20 mouse cellular contexts compared by ENCODE assay signal in the genomic region with DNA sequence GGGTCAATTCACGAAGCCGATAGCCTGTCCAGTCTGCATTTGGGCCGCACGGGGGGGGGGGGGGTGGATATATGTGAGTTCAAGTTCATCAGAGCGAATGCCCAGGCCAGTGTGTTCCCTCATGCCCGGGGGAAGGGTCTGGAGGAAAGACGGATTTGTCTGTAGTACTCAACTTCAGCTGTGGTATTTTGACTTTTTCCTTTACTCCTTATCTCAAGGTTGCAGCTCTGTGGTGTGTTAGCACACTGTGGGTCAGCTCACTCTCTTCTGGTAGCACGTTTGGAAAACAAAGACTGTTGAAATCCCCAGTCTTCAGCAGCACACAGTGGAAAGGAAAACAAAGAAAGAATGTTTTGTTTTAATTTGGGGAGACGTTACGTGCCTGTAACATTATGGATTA. TPM values are rescaled to one million over a fixed set of nuclear protein-coding genes. Genes with fewer than 3 reads are reported as not detected.
DNase-seq lines count a peak whose midpoint lies in the region; ATAC-seq and TF ChIP-seq lines count a peak whose summit lies in the region.
"Had no signal": no experiment of that assay in that cellular context is flagged by ENCODE, and none has a peak within 500 bp of the region (broad histone marks: within the 10 kb centered on the region; RNA-seq: fewer than 3 reads in every experiment).

No protein-coding gene starts in this region.

- peak; percentile 67; the same call in 1 of the 2 replicates for ATAC-seq in heart, embryonic 12.5 days (ENCODE audit: insufficient number of reproducible peaks, low FRiP score)
- ATAC-seq in lung, postnatal 0 days, result no peak
- ATAC-seq in liver, embryonic 12.5 days, result 0 out of 2 replicates have a peak, but pooled peaks have one; percentile 51
- ATAC-seq in megakaryocyte-erythroid progenitor cell, adult 5-6 weeks (replicated peaks; ENCODE audit: low FRiP score, low TSS enrichment, poor library complexity, severe bottlenecking), result peak; percentile 83
- ATAC-seq: midbrain, embryonic 16.5 days had no signal

- H3K27ac ChIP-seq in heart, embryonic 12.5 days (ENCODE audit: poor library complexity, severe bottlenecking), result peak overlapping the region; percentile 78; the same call in 1 of the 2 replicates
- 0 out of 2 replicates have a peak overlapping the region, but pooled peaks have one; percentile 34 for H3K27ac ChIP-seq in lung, postnatal 0 days (ENCODE audit: low read length)
- H3K27ac ChIP-seq in liver, embryonic 12.5 days, result no peak overlapping the region
- H3K27ac ChIP-seq: hindbrain, embryonic 14.5 days had no signal

- no peak for DNase-seq in heart, adult 11 months
- DNase-seq in lung, postnatal 0 days (ENCODE audit: low spot score), result peak; percentile 16
- DNase-seq in lung, postnatal 10 days, result no peak
- DNase-seq in left cerebral cortex, adult 11 months (ENCODE audit: low spot score), result no peak
- no peak for DNase-seq in cerebellum, postnatal 25 days
- DNase-seq: adrenal gland, postnatal 25 days; cerebellum, adult 8-10 months; gastrocnemius, postnatal 25 days; kidney, postnatal 10 days; lung, embryonic 14.5 days; right cerebral cortex, postnatal 25 days; thymus, postnatal 4 days had no signal

- 48% methylated on average over 10 of the region's 10 CpGs for WGBS in heart, embryonic 12.5 days
- 59% methylated on average over 10 of the region's 10 CpGs for WGBS in lung, postnatal 0 days
- 33% methylated on average over 10 of the region's 10 CpGs for WGBS in liver, embryonic 12.5 days (ENCODE audit: insufficient replicate concordance)

- no peak overlapping the region for H3K9ac ChIP-seq in heart, embryonic 12.5 days
- H3K9ac ChIP-seq in lung, postnatal 0 days (replicated peaks; ENCODE audit: low read depth), result no peak overlapping the region
- H3K9ac ChIP-seq in liver, embryonic 12.5 days, result no peak overlapping the region
- H3K9ac ChIP-seq: hindbrain, embryonic 14.5 days; lung, embryonic 14.5 days had no signal

- no peaks in the 10 kb centered on the region for H3K36me3 ChIP-seq in heart, embryonic 12.5 days
- H3K36me3 ChIP-seq in lung, postnatal 0 days (ENCODE audit: insufficient read depth, low read length), result no peaks in the 10 kb centered on the region
- H3K36me3 ChIP-seq in liver, embryonic 12.5 days, result no peaks in the 10 kb centered on the region

- H3K27me3 ChIP-seq in heart, embryonic 12.5 days (replicated peaks), result no peaks in the 10 kb centered on the region
- H3K27me3 ChIP-seq in lung, postnatal 0 days (replicated peaks; ENCODE audit: insufficient read depth, low read length), result no peaks in the 10 kb centered on the region
- H3K27me3 ChIP-seq in liver, embryonic 12.5 days (replicated peaks), result no peaks in the 10 kb centered on the region

- H3K4me1 ChIP-seq in heart, embryonic 12.5 days (replicated peaks), result peaks cover 18% of the 10 kb centered on the region
- peaks cover 9% of the 10 kb centered on the region; the same call in 1 of the 2 replicates for H3K4me1 ChIP-seq in lung, postnatal 0 days (ENCODE audit: insufficient read depth, low read depth, low read length)
- H3K4me1 ChIP-seq in liver, embryonic 12.5 days, result peaks cover 22% of the 10 kb centered on the region

- no peaks in the 10 kb centered on the region; the same call in 1 of the 2 replicates for H3K9me3 ChIP-seq in heart, embryonic 12.5 days (replicated peaks)
- H3K9me3 ChIP-seq in lung, postnatal 0 days (ENCODE audit: low read length), result no peaks in the 10 kb centered on the region
- H3K9me3 ChIP-seq in liver, embryonic 12.5 days (replicated peaks), result no peaks in the 10 kb centered on the region

- no peak overlapping the region for H3K4me3 ChIP-seq in heart, embryonic 12.5 days
- H3K4me3 ChIP-seq in lung, postnatal 0 days (ENCODE audit: low read depth, low read length), result no peak overlapping the region
- no peak overlapping the region for H3K4me3 ChIP-seq in liver, embryonic 12.5 days

- no peak for TF ChIP-seq CTCF in lung, postnatal 0 days (IDR thresholded peaks at IDR 0.05)

- no peak overlapping the region for H3K4me2 ChIP-seq in heart, embryonic 12.5 days
- no peak overlapping the region for H3K4me2 ChIP-seq in lung, postnatal 0 days (replicated peaks; ENCODE audit: low read depth, low read length)
- H3K4me2 ChIP-seq in liver, embryonic 12.5 days, result no peak overlapping the region
- H3K4me2 ChIP-seq: hindbrain, embryonic 14.5 days; lung, embryonic 14.5 days had no signal

- TF ChIP-seq EP300 in lung, postnatal 0 days (IDR thresholded peaks at IDR 0.05), result no peak

RNA-seq across cellular contexts. Expression of a gene that starts 2.0 kb away (rescaled TPM):
- not detected in 2 replicates for polyA plus RNA-seq in heart, embryonic 12.5 days (2016; fragmentation: Nextera tagmentation; extraction: Ambion mirVana)
- polyA plus RNA-seq in lung, postnatal 0 days (2015; fragmentation: Nextera tagmentation; extraction: Ambion mirVana), result 55.4 and 59.9 TPM in 2 replicates
- polyA plus RNA-seq in liver, embryonic 12.5 days (2016; fragmentation: Nextera tagmentation; extraction: Ambion mirVana), result not detected in 2 replicates
- not detected in 2 replicates for total RNA-seq in megakaryocyte-erythroid progenitor cell, adult 5-6 weeks (2014; fragmentation: Nextera tagmentation)
- total RNA-seq in megakaryocyte-erythroid progenitor cell, adult 5-6 weeks (2017), result not detected in 2 replicates
- total RNA-seq: adrenal gland, postnatal 25 days; gastrocnemius, postnatal 25 days had no signal
- polyA plus RNA-seq: forebrain, embryonic 11.5 days; hindbrain, embryonic 14.5 days; intestine, embryonic 16.5 days; limb, embryonic 11.5 days; lung, embryonic 14.5 days had no signal

RNA-seq across cellular contexts. Expression of a gene that starts 40.3 kb away (rescaled TPM):
- 7.6 and 8.1 TPM in 2 replicates for polyA plus RNA-seq in heart, embryonic 12.5 days (2016; fragmentation: Nextera tagmentation; extraction: Ambion mirVana)
- polyA plus RNA-seq in lung, postnatal 0 days (2015; fragmentation: Nextera tagmentation; extraction: Ambion mirVana), result 10.2 and 13.4 TPM in 2 replicates
- 2.6 and 2.8 TPM in 2 replicates for polyA plus RNA-seq in liver, embryonic 12.5 days (2016; fragmentation: Nextera tagmentation; extraction: Ambion mirVana)
- total RNA-seq in megakaryocyte-erythroid progenitor cell, adult 5-6 weeks (2014; fragmentation: Nextera tagmentation), result 0.76 and 1.4 TPM in 2 replicates
- 0.99 and 1.2 TPM in 2 replicates for total RNA-seq in megakaryocyte-erythroid progenitor cell, adult 5-6 weeks (2017)

Comparison
In these comparisons a context has a peak if more than half of its experiments do, and no peak if none do; other contexts are left out.
1. RNA of a gene that starts 2.0 kb away (polyA plus RNA-seq): 55.4 to 59.9 TPM in lung, postnatal 0 days; not detected in heart, embryonic 12.5 days and not detected in liver, embryonic 12.5 days; every median in the first group is over 10 times any median in the second.